Mouse (Mus musculus) testis, postnatal 10 days (tissue): ENCODE measurements around the gene March8.
"Not testable (repeated sequence)": the region's sequence is repeated elsewhere in the genome, so short reads cannot be mapped to it uniquely, and the experiment has no call there.

Source experiments
- DNase-seq: peaks from one replicate; pipeline ENCODE4 v3.0.0; 2021; ENCODE audit warnings: low spot score

Gene March8

DNA sequence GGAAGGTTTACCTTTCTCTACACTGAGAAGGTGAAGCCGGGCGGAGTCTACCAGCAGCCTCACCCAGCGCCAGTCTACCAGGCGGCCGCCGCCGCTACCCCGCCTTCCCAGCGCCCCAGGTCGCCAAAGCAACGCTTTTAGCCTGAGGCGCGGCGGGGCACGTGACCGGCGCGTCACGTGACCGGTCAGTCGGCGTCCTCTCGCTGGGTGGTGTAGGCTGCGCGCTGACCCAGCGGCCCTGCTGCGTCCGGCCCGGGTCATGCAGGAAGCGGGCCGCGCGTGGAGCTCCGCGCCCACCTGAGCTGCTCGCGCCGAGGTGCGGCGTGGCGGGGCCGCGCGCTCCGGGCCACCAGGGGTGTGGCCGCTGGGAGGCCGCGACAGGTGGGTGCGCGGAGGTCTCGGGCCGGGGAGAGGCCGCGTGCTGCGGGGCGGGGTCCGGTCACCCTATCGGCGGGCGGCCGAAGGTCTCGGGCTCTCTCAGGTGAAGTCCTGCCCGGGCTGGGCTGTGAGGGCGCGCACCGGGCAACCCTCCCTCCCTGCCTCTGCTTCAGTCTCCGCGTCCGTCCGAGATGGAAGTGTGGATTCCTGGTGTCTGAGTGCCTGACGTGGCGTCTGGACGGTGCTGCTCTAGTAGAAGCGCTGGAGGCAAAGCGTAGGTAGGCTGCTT, at the start of gene March8:
Gene March8 (plus strand): TSS at position 190 of the 667 bp plus-strand sequence.
- peak; percentile 94 for DNase-seq

DNA sequence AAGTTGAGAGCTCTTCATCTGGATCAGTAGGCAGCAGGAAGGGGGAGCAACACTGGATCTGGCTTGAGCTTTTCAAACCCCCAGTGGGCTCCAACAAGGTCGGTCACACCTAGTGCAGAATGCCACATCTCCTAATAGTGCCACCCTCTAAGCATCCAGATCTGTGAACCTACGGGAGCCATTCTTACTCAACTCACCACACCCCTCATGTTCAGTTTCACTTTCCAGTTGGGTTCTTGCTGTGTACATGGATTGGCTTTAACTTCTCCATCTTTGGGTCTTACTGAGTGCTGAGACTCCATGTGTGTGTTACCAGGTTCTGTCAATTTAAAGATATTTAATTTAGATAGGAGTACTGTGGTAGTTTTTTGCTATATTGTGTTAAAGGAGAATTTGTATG, 26.4 kb upstream of the March8 start:
- no peak for DNase-seq

DNA sequence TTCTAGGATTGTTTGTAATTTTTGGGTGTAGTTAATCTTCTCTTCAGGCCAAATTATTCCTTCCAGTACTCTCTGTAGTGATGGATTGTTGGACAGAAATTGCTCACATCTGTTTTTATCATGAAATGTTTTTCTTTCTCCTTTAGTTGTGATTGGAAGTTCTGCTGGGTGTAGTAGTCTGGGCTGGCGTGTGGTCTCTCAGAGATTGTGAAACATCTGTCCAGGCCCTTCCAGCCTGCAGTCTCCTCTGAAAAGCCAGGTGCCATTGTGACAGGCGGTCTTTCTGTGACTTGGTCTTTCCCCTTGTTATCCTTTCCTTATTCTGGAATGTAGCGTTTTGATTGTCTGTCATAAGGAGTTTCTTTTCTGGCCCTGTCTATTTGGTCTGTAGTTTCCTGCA, 18.6 kb upstream of the March8 start:
- no peak for DNase-seq

DNA sequence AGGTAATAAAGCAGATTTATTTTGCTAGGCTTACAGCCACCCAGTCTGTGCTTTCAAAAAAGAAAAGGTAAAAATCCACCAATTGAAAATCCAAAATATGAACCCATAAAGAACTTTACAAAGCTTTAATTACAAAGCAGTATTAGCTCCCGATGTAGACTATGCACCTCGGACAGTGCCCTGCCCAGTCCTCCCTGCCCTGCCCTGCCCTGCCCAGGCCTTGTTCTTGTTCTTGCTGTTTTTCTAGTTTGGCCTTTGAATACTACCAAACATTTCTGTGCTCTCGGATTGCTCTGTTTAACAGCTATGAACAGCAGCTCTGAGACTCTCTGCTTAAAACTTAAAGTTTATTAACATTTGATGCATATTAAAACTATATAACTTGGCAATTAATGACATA, 11.2 kb upstream of the March8 start:
- no peak for DNase-seq

DNA sequence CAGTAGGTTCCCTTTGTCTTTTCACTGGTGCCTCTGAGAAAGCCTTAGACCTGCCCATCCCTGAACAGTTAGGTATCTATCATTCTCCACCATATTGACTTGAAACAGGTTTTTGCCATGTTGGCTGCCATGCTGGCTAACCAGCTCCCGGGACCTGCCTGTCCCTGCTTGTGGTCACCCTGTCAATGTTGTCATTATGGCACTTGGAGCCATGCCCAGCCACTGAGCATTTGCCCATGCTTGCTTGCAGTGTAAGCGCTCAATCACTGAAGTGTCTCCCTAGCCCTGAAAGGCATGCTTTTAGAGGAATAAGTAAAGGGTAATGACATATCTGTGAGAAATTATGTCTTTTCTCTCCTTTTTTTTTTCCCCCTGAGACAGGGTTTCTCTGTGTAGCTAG, 6.4 kb upstream of the March8 start:
- no peak for DNase-seq

DNA sequence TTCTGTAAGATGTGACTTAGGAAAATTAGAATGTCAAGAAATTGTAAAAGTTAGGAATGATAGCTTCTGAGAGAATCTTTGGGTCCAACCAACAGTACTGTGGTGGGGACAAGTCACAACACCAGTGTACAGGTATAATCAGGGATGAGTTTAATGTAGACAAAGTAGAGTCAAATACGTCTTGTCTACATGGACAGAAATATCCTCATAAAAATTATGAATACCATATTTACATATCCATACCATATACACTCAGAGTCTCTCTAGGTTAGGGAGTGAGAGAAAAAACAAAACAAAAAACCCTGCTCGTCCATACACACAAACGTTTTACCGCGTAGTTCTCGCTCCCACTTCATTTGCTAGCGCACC, 374 bp upstream of the March8 start:
- DNase-seq: no peak

DNA sequence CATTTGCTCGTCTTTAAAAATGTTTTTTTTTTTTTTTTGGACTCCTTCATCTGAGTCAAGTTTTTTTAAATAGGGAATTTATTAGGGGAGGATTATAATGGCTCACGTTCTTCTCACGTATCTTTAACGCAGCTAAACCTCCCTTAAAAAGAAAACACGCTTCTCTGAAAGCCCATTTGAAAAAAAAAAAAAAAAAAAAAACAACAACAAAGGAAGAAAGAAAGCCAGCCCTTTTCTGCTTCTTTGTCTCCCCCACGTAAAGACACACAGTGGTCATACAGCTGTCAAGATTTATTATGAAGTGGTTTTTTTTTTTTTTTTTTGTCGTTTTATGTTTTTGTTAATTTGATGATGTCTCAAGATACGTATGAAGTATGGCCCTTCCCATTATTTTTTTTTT, 696 bp downstream of the March8 start:
- no peak for DNase-seq

DNA sequence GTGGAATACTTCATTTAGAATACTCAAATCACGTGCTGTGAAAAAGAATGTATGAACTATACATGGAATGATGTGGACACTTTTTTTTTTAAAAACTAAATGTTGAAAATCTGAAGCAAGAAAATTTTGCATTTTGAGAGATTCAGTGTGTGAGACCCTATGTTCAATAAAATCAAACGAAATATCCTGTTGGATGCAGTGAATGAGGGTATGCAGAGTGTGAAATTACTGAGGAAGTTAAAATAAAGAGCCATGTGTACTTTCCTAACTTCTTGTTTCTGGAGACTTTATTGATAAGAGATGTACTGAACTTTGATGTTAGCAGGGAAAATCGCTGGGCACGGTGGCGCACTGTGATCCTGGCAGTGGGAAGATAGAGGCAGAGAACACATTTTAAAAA, 1.3 kb downstream of the March8 start:
- no peak for DNase-seq

DNA sequence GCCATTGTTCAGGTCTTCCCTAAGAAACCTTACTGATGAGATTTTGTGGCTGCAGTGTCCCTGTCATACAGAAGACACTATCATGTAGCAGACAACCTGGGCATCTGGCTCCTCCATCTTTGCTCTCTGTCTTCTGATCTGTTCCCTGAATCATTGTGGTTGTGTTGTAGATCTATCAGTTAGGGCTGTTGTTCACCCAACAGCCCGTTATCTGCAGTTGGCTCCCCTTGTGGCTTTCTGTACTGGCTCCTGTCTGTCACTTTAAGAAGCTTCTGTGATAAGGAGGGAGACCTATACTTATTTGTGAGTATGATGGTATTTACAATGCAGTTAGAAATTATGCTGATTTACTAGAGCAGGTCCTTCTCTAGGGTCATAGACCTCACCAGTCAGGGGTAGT, 2.7 kb downstream of the March8 start:
- no peak for DNase-seq

DNA sequence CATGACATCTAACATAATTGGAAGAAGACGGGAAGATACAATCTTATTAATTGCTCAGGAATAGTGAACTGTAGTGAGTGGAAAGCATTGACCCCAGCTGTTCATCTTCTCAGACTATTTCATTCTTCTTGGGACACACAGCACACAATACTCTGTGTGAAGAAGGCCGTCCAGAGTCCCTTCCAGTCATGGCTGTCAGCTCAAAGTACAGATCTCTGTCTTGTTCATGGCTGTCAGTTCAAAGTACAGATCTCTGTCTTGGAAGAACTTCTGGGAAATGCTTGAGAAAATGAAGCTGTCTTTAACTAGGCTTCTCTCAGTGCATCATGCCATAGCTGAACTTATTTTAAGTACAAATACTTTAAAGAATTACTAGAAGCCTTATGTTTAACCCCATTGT, 10.1 kb downstream of the March8 start:
- DNase-seq: no peak

DNA sequence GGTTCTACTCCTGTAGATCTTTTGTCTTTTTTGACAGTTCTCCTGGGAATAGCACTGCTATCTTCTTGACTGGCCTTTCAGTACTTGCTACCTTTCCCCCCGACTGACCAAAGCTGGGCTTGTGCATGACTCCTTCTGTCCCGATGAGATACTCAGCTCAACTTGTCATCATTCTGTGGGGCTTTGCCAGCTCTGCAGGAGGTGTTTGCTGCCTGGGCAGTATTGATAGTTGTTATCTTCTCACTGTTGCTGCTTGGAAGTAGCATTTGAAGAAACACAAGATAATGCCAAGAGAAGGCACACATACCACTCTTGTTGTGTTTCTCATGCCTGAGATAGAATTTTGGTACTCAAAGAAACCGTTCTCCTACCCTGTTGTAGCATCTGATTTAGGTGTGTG, 12.2 kb downstream of the March8 start:
- DNase-seq: no peak

DNA sequence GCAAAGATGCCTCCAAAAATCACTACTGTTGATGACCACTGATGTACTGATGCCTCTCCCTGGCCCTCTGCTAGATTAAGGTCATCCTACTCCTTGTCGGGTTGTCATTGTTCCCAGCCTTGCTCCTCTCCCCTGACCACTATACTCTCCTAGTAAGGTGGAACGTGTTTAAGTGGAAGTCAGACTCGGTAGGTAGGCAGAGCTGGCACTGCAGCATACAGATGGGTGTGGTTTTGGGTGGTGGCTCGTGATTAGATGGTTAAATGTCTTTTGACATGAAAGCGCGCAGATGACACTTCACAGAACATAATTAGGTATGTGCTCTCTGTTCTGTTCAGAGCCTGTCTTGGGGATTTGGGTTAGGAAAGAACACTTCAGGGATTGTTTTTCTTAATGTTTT, 12.8 kb downstream of the March8 start:
- no peak for DNase-seq

DNA sequence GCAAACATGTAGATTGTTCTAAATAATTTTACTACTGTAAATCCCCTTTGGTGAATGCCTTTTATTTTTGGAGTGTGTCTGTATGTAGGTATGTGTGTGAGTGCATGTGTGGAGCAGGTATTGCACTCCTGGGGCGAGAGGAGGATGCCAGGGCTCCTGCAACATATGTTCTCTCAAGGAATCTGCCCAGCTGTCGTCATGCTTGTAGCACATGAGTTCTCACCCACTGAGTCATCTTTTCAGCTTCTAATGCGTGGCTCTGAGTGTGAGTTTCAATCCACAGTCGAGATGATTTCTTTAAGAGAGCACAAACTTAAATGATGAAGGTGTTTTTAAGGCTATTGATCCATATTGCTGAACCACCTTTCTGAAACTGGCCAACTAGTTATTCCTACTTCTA, 13.7 kb downstream of the March8 start:
- DNase-seq: no peak

DNA sequence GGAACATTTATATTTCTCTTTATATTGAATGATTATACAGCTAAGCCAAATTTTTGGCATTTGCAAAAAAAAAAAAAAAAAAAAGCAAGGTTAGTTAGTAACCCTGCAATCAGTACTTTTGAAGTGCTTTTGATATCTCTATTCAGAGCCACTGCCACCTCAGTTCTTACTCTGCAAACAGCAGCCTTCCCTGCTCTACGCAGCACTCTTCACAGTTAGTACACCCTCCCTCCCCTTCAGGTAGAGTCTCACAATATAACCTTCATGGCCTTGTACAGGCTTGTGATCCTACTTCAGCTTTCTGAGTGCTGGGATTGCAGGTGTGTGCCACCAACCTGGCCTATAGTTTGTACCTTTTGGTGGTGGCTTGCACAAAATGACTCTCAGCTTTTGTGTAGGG, 15.6 kb downstream of the March8 start:
- DNase-seq: no peak

DNA sequence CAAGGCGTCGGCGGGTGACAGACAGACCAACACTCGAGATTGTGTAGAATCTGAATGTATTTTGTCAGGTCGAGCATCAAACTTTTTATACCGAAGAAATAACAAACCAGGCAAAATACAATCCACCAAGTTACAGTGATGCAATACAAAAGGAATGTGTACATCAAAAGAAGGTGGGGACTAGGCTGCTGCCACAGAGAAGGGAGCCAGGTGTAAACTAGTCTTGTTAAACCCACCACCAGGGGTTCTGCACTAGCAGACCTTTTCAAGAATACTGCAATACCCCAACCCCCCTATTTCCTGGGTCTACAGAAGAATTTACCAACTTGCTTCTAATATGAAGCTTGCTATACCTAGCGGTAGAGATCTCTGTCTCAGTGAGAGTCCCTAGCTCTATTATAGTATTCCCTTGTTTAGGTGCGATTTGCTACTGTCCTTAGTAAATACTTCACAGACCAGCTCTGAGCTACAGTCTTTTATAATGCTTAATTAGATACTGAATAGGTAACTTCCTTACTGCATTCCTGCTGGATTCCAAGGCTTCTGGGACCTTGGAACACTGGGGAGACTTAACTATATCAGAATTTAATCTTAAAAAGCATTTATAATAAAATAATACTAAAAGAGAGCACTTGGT, 18.6 kb downstream of the March8 start:
- DNase-seq: not testable (repeated sequence)

DNA sequence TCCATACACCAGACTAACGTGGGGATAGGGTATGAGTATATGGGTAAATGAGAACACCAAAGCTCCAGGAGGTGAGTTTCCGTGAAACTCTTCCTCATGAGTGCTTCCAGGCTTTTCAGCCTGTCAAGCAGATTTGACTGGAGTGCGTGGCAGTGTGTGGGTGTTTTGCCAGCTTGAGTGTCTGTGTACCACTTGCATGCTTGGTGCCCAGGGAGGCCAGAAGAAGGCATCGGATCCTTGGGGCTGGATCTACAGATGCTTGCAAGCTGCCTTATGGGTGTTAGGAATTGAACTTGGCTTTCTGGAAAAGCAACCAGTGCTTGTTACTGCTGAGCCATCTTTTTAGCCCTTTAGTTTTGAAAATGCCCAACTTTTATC, 19.1 kb downstream of the March8 start:
- no peak for DNase-seq

DNA sequence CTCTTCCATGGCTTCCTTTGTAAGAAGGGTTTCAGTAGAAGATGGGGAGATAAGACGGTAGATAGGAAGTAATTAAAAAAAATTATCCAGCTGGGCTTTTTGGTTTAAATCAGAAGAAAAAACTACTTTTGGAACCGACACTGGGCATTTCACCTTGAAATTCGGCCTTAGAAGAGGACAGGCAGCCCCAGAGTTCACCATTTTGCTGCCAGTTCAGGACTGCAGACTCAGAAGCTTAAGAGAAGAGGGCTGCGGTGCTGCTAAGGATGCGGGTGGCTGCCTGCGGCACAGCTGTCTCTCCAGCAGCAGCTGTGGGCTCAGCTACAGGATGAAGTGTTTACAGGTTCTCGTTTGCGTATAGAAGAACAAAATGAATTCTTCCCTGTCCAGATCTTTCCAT, 20.2 kb downstream of the March8 start:
- DNase-seq: no peak

DNA sequence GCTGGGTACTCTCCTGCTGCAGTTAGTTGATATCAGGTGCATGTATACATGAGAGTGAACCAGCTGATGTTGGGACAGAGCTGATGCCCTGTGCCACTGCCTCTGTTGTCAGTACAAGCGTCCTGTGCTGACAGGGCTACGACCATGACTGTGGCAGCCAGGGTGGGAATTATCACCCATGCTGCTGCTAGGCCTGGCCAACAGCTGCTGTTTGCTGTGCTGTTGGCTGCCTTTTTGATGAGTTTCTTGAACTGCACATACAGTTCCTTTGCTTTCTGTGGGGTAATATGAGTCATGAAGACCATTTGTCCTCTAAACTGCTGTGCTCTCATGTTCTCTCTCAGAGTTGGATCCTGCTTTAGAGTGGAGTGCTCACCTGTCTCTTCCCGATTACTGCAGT, 21.4 kb downstream of the March8 start:
- DNase-seq: no peak

DNA sequence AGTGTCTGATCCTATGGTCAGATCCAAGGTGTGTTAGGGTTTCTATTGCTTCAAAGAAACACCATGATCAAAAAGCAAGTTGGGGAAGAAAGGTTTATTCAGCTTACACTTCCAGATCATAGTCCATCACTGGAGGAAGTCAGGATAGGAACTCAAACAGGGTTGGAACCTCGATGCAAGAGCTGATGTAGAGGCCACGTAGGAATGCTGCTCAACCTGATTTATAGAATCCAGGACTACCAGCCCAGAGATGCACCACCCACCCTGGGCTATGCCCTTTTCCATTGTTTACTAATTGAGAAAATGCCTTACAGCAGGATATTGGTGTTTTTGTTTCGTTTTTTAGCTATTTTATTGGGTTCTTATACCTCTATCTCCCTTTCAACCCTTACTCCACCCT, 23.6 kb downstream of the March8 start:
- no peak for DNase-seq

DNA sequence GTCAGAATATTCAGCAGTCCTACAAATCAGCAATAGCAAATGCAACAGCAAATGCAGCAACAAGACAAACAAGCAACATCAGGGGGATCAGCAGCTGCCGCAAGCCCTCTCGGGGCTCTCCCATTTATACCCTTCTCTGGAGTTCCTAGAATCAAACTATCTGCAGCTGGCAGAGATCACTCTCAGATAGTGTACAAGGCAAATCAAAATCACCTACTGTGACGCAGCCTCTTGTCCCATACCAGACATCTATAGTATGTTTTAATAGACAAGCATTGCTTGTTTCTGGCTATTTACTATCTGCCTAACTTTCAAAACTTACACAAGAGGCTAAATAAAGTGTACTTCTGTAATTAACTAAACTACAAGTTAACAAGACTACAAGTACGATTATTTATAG, 24.2 kb downstream of the March8 start:
- DNase-seq: no peak

DNA sequence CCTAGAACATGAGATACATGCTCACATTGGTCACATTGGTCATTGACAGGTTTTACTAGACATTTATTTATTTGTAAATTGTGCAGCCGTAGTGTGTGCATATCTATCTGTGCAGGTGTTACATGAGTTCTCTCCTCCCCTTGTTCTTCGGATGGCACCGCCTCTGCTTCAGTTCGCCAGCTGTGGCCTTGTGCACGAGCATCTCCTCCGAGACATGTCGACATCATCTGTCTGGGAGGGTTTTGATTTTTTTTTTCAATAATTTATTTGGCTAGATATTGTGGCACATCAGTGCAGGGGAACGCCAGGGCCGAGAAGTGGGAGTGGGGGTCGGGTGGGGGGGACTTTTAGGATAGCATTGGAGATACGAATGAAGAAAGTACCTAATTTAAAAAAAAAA, 30.1 kb downstream of the March8 start:
- no peak for DNase-seq

DNA sequence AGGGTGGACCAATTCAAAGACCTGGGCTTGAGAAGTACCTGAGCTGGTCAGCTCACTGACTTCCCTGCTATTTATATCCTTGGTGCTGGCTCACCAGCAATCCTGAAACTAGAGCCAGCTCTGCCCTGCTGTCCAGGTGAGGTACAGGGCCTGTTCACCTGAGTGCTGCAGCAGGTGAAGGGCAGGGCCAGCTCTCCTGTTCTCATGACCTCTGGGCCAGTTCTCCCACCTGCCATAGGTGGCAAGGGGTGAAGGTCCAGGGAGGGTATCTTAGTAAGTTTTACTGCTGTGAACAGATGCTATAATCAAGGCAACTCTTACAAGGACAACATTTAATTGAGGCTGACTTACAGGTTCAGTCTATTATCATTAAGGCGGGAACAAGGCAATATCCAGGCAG, 32.0 kb downstream of the March8 start:
- no peak for DNase-seq

DNA sequence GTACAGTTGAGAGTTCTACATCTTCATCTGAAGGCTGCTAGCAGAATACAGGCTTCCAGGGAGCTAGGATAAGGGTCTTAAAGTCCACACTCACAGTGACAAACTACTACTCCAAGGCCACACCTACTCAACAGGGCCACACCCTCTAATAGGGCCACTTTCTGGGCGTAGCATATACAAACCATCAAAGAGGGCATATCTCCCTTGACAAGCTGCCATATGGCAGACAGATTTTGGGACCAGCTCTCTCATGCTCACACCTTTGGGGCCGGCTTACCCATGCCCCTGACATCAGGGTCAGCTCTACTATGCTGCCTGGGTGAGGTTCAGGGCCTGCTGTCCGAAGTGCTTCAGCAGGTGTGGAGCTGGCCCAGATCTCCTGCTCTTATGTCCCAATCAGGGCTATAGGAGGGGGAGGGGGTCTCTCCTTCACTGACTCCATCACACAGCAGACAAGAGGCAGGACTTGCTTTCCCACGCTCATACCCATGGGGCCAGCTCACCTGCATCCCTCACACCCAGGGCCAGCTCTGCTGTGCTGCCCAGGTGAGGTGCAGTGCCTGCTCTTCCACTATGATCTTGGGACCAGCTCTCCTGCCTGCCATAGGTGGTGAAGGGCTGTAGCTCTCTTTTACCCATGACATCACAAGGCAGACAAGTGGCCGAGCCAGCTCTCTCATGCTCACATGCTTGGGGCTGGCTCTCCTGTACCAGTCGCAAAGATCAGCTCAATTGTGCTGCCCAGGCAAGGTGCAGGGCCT, 32.6 kb downstream of the March8 start:
- DNase-seq: no peak

DNA sequence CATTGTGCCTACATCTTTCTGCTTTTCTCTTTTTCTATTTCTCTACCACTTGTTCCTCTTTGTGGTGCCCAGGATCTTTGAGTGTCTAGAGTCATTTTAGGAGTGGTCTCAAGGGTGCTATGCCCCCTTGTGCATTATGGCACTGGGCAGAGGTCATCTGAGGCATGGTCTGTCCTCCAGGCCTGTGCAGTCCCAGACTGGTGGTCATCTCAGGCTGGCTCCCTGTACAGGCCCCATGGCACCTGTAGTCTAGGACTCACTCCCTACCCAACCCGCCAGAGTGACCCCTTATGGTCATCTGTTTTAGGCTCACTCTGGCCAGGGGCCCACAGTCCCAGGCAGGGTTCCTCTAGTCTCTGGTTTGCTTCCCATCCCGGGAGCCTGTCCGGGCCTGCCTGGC, 33.7 kb downstream of the March8 start:
- no peak for DNase-seq
